Mouse (Mus musculus) splenic B cell, adult 2 months (primary cell): Measurements from ENCODE around the gene Il17re.

ENCODE experiments used
- DNase-seq: peaks from one replicate; pipeline ENCODE4 v3.0.0-alpha.2; 2011; ENCODE audit warnings: low read depth, low spot score
- H3K27me3 ChIP-seq: 2 replicates; pipeline ENCODE4 v1.6.1; 2012; ENCODE audit warnings: mild to moderate bottlenecking, low read length, moderate library complexity, mixed read lengths; ENCODE audit not compliant: control insufficient read depth, poor library complexity, insufficient read depth, severe bottlenecking
- H3K36me3 ChIP-seq: 2 replicates; pipeline ENCODE4 v1.6.1; 2012; ENCODE audit warnings: mild to moderate bottlenecking, low read length, moderate library complexity, mixed read lengths; ENCODE audit not compliant: control insufficient read depth, poor library complexity, insufficient read depth, severe bottlenecking

Il17re gene

GRCm38 (mm10) chr6:113435664-113436205, 22.5 kb upstream of the Il17re start, which contains the start of gene Cidec:
Gene Cidec, minus strand, starts transcription at chr6:113435760.
- no peak for DNase-seq
- Histone ChIP-seq H3K36me3 (no peaks in the 10 kb centered on the region), H3K27me3 (no peaks in the 10 kb centered on the region)

GRCm38 (mm10) chr6:113437135-113437534, 21.1 kb upstream of the Il17re start:
- Histone ChIP-seq H3K36me3 (no peaks in the 10 kb centered on the region), H3K27me3 (no peaks in the 10 kb centered on the region)
- DNase-seq: no peak

- no peak for DNase-seq
- no peaks in the 10 kb centered on the region for H3K27me3 ChIP-seq
- no peaks in the 10 kb centered on the region for H3K36me3 ChIP-seq
These were observed 19.4 kb upstream of the Il17re start for GRCm38 (mm10) chr6:113438721-113439430.

DNA sequence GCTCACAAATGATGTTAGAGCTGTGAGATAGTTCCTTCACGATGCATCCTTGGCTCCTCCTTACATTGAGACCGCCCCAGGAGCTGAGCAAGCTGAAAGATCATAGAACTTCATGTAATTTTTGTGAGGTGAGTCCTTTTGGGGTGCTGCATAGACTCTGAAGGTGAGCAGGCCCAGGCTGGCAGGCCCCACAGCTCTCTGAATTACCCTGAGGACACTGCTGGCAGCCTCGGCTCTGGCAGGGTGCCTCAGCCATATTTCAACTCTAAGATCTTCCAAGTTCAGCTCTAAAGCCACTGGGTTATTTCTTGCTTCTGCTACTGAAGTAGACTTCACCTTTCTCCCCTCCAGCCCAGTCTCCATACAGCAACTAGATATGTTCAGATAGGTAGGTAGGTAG, 17.6 kb upstream of the Il17re start:
- no peak for DNase-seq
- no peaks in the 10 kb centered on the region for H3K36me3 ChIP-seq
- no peaks in the 10 kb centered on the region for H3K27me3 ChIP-seq

- H3K27me3 ChIP-seq: no peaks in the 10 kb centered on the region
- DNase-seq: peak; percentile 91
- H3K36me3 ChIP-seq: no peaks in the 10 kb centered on the region
These were observed 17.1 kb upstream of the Il17re start for GRCm38 (mm10) chr6:113441147-113441680.

DNA sequence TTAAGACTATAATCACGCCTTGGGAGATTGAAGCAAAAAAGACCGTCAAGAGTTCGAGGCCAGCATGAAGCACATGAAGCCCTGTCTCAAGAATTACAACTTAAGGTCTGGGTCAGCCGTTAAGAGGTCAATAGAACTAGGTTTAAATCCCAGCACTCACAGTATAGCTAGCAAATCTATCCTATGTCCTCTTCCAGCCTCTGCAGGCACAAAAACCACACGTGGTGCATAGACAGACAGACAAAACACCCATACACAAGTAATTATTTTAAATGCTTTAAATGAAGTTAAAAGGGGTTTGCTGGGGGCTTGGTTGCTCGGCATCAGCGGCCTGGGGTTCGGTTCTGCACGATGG, 16.2 kb upstream of the Il17re start:
- no peak for DNase-seq
- H3K27me3 ChIP-seq: no peaks in the 10 kb centered on the region
- no peaks in the 10 kb centered on the region; the same call in 1 of the 2 replicates for H3K36me3 ChIP-seq

GRCm38 (mm10) chr6:113442442-113443090, 15.7 kb upstream of the Il17re start, which contains the start of gene Jagn1:
Gene Jagn1, plus strand, starts transcription at chr6:113442569.
- DNase-seq: peak; percentile 93
- Histone ChIP-seq H3K36me3 (peaks cover under 1% of the 10 kb centered on the region; the same call in 1 of the 2 replicates), H3K27me3 (no peaks in the 10 kb centered on the region)

- Histone ChIP-seq H3K36me3 (peaks cover 2% of the 10 kb centered on the region; the same call in 1 of the 2 replicates), H3K27me3 (no peaks in the 10 kb centered on the region)
- peak; percentile 50 for DNase-seq
These were observed 15.2 kb upstream of the Il17re start for GRCm38 (mm10) chr6:113443091-113443490.

- H3K27me3 ChIP-seq: no peaks in the 10 kb centered on the region
- peaks cover 2% of the 10 kb centered on the region; the same call in 1 of the 2 replicates for H3K36me3 ChIP-seq
- no peak for DNase-seq
These were observed 13.9 kb upstream of the Il17re start for GRCm38 (mm10) chr6:113444207-113444965.

- no peaks in the 10 kb centered on the region for H3K27me3 ChIP-seq
- no peak for DNase-seq
- peaks cover 2% of the 10 kb centered on the region; the same call in 1 of the 2 replicates for H3K36me3 ChIP-seq
These were observed 10.6 kb upstream of the Il17re start for GRCm38 (mm10) chr6:113447639-113448038.

- peaks cover 2% of the 10 kb centered on the region; the same call in 1 of the 2 replicates for H3K36me3 ChIP-seq
These were observed 6.4 kb upstream of the Il17re start for GRCm38 (mm10) chr6:113451839-113452238.

DNA sequence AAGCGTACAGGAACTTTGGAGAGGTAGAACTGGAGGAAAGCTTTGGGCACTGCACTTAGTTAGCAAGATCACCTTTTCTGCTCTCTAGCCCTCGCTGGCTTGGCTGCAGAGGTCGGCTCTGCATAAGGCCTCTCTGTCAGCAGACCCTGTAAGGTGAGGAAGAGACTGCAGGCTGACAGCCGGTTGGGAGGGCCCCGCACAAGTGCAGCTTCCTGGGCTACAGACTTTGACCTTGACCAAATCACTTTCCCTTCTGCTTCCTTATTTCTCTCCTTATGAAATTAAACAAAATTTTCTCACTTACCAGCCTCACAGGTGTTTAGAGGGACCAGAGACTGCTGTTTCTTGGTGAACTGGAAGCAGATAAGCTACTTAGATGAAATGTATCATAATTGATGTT, 3.3 kb upstream of the Il17re start:
- H3K27me3 ChIP-seq: no peaks in the 10 kb centered on the region
- no peak for DNase-seq
- H3K36me3 ChIP-seq: no peaks in the 10 kb centered on the region

More at GRCm38 (mm10) chr6:113451839-113452238, 6.4 kb upstream of the Il17re start:
- DNase-seq: no peak
- H3K27me3 ChIP-seq: no peaks in the 10 kb centered on the region

DNA sequence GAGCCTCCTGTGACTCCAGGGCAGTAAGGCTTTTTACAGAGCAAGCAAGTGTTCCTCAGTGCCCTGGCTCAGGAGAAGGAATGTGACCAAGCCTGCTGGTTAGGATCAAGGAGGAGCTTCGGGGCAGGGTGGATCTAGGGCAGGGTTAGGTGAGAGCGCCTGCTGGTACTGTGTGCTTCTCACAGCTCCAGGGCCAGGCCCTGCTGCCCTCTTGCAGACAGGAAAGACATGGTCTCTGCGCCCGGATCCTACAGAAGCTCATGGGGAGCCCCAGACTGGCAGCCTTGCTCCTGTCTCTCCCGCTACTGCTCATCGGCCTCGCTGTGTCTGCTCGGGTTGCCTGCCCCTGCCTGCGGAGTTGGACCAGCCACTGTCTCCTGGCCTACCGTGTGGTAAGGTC, 351 bp downstream of the Il17re start:
- no peak for DNase-seq
- Histone ChIP-seq H3K36me3 (no peaks in the 10 kb centered on the region), H3K27me3 (no peaks in the 10 kb centered on the region)

DNA sequence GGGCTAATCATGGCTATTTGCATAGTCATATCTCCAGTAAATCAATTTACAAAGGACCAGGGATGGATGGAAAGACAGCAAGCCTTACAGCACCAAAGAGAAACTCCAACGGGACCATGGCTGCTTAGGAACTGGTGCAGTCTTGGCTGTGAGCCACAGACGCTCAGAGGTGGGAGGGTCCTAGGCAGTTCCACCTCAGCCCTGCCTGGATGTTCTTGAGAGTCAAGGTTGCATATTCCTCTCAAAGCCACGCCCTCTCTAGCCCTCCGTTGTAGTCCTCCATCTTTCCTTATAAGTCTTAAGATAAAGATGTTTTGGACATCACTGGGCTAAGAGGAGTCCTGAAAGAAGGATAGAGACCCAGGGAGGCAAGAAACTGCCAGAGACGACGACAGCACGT, 5.8 kb downstream of the Il17re start:
- no peak for DNase-seq
- Histone ChIP-seq H3K27me3 (no peaks in the 10 kb centered on the region), H3K36me3 (no peaks in the 10 kb centered on the region)
